Mouse (Mus musculus) ovary, postnatal 10 days (tissue): ENCODE results near the gene Hoxd12.

ENCODE experiments used
- DNase-seq: peaks from one replicate; pipeline ENCODE4 v3.0.0; 2022; ENCODE audit warnings: low spot score

Gene Hoxd12

DNA sequence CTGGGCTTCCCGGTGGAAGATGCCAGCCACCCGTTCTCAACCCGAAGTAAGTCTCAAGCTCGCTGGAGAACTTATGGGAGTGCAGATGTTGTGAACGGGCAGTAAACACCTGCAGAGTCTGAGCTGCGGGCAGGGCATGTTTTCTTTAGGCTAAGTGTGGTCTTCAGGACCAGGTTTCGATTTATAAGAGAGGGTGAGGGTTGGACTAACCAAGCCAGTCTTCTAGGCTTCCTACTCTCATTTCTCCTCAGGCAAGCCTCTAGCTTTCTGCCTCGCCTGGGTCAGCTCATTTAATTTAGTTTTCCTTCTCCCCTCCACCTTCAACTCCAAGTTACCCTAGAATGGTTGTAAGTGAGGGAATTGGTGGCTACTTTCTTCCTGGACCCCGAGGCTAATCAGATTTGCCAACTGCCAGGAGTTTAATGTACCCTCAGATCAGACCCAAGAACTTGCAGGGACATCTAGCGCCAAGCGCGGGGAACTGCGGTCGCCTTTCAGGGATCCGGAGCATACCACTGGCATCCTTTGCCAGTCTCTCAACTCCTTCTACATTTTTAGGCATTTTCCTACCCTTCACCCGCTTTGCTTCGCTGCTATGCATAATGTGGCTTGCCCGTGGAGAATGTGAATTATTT is 11.4 kb upstream of the Hoxd12 start:
- DNase-seq = no peak

DNA sequence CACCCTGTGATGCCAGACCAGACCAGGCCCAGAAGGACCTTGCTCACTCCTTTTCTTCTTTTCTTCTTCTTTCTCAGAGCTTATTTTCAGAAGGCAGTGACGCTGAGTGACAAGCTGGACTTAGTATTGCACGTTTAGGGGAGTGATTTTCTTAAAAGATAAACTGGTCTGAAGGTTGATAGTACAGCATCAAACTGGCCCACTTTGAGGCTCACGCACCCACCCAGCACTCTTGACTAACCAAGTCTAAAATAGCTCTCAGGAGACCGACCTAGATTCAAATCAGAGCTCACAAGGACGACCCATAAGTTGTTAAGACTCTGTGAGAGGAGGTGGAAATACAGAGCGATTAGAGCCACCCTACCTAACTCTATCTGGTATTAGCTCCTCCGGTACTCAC is 8.4 kb upstream of the Hoxd12 start:
- no peak for DNase-seq

DNA sequence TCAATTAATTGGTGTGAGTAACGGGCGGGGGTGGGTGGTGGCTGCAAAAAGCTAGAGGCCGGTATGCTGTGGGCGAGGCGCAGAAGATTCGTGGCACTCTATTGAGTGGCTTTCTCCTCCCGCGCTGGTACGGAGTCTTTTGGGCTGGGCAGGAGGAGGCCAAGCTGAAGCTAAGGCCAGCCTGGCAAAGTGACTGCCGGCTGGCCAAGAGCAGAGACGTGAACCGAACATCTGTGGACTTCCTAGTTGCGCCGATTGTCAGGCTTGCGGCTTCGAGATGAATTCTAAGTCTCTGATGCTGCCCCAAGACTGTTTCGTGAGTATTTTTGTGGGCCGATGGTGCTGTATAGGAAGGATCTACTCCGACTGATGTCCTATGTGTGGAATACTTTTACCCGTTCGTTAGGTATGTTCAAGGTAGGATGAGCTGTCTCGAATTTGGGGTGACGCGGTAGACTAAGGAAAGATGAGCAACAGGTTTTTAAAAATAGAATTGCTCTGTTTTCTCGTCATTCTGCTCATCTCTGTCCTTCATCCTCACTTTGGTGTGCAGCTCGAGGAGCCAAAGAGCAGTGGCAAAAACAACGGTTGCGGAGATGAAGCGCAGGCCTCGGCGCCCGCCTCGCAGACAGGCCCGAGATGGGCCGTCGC is 7.5 kb upstream of the Hoxd12 start:
- no peak for DNase-seq

DNA sequence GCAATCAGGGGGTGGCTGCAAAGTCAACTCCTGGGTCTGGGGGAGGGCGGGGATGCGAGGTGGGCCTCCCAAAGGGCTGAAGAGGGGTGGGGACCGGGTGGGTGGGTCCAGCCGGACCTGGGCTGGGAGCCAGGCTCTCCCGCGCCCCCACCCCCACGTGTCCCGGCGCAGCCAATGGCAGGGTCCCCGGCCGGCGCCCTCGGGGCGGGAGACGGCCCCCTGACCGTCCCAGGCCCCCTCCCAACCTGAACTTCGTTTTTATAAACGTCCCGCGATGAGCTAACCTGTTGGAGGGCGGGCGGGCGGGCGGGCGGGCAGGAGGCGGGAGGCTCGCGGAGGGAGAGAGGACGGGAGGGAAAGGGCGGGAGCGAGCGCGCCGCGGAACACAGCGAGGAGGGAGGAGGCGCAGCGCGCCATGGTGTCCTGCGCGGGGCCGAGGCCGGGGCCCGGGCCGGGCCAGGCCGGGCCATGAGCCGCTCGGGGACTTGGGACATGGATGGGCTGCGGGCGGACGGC is 6.9 kb upstream of the Hoxd12 start, which contains the start of gene Hoxd13:
Gene Hoxd13, plus strand, starts transcription at position 469 of the 516 bp plus-strand sequence.
- no peak for DNase-seq

DNA sequence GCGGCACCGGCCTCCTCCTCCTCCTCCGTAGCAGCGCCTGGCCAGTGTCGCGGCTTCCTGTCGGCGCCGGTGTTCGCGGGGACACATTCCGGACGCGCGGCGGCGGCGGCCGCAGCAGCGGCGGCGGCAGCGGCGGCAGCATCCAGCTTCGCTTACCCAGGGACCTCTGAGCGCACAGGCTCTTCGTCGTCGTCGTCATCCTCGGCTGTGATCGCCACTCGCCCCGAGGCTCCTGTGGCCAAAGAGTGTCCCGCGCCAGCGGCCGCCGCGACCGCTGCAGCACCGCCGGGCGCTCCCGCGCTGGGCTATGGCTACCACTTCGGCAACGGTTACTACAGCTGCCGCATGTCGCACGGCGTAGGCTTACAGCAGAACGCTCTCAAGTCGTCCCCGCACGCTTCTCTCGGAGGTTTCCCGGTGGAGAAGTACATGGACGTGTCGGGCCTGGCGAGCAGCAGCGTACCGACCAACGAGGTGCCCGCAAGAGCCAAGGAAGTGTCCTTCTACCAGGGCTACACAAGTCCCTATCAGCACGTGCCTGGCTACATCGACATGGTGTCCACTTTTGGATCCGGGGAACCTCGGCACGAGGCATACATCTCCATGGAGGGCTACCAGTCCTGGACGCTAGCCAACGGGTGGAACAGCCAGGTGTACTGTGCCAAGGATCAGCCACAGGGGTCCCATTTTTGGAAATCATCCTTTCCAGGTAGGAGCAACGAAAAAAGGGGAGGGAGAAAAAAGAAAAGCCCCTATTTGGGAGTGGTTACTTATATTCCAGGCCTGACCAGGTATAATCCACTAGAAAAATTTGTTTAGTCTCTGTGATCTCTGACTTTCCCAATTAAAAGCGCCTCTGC is 6.2 kb upstream of the Hoxd12 start:
- no peak for DNase-seq

DNA sequence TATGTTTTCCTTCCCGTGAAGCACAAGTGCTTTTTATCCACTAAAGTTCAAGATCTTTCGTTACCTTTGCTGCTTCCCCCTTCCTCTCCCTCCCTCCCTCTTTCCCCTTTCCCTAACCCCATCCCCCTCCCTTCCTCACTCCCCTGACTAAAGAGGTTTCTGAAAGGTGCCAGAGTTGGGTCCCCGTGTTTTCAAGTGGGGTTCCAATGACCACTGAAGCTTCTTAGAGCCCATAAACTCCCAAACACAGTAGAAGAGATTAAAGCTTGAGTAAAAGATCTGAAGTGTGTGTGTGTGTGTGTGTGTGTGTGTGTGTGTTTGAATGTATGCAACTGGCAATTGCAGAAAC is 5.6 kb upstream of the Hoxd12 start:
- DNase-seq = no peak

DNA sequence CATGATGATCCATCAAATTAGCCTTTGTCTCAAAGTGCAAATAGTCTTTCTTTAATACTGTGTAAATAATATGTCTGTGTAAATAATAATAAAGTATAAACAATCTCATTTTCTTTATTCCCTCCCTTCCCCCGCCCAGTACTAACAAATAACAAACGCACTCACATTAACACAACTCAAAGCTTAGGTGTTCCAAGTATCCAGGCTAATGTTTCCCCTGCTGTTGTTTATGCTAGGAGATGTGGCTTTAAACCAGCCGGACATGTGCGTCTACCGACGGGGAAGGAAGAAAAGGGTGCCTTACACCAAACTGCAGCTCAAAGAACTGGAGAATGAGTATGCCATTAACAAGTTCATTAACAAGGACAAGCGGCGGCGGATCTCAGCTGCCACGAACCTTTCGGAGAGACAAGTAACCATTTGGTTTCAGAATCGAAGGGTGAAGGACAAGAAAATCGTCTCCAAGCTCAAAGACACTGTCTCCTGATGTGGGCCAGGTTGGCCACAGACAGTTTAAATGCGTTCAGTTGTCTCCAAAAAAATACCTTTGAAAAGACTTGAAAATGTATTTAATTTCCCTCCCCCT is 5.1 kb upstream of the Hoxd12 start:
- DNase-seq = no peak

DNA sequence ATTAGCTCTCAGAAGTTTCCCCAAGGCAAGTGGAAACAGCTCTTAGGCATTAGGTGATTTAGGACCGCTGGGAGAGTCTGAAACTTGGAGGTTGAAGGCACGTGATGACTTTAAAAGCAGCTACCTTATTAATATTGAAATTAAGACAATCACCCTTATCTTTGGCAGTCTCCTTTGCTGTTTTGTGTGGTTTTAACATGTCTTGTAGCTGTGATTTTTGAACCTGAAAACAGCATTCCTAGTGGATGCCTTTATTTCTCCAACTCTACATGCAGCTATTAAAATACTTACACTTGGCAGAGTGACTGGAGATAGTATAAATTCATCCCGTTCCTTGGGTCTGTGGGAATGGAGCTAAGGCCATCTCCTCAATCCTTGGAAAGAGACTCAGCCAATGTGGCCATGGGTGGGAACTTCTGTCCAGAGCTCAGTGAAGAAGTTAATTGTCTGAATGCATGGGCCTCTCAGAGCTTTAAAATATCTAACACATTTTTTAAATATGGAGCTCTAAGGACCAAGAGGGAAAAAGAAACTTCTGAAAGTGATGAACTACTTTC is 4.1 kb upstream of the Hoxd12 start:
- no peak for DNase-seq

DNA sequence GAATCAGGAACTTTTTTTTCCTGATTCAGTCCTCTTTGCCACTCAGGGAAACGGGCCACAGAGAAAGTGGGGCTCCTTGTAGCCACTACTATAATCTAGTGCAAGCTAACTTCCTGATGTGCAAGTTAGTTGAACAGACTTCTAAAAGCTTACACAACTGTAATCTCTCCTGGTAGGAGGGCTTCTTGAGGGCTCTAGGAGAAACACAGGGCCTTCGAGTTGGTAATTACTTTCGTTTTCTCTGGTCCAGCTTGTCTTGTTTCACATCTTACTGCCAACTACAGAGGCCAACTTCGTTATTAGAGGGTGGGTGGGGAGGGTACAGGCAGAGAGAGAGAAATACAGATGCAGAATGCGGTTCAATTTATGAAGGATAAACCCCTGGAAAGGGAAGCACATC is 3.0 kb upstream of the Hoxd12 start:
- DNase-seq = no peak

DNA sequence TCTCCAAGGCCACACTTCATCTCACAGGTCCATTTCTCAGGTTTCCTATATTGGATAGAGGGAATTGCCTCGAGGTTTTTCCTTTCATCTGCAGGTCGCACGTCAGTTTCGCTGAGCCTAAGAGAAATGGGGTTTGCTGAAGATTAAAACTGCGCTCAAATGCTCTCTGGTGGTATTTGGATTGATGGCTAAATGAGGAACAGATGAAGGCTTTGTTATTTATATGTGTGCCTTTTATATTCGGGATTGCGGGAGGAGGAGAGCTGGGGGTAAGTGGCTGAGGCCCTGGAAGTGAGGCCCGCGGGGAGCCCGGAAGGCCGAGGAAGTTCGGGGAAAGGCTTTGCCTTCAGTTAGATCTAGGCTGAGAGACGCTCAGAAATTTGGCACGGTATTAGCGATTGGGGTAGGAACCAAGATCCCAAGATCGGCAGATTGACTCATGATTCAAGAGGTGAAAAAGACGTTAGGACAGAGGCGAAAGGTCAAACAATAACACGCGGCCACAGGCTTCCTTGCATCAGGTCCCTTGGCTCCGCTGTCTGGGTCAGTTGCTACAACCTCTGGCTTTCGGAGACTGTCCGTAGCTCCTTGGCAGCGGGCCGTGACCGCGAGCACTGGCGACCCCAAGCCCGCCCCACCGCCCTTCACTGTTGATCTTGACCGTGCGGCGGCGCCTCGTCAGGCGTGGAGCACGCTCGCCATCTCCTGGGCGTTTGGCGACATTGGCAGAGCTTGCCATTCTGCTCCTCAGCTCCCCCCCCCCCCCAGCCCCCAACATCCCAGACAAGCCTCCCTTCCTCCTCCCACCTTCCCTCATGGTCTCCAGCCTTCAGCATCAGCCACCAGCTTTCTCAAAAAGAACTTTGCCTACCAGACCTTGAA is 2.1 kb upstream of the Hoxd12 start:
- DNase-seq = no peak

DNA sequence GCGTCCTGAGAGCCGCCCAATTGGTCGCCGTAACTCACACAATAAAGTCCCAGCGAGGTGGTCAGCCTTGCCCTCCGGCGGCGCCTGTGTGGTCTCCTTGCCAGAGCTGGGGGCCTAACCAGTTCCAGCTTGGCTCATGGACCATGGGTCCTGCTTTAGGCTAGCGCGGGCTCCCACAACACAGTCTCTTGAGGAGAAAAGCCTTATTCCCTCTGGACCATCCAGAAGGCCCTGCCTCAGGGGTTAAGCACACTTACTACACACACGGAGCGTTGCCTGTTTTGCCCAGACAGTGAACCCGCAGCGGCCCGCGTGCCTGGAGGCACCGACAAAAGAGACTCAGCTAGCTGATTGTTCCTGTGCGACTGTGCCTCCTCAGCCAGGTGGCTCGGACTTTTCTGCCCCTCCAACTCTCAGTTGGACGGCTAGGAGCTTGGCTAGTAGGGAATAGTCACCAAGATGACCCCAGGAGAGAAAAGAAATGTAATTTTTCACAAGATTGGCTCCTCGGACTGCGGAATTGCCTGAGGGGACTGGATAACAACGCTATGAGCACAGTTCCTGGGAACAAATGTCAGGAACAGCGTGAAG is 883 bp upstream of the Hoxd12 start:
- DNase-seq = no peak

DNA sequence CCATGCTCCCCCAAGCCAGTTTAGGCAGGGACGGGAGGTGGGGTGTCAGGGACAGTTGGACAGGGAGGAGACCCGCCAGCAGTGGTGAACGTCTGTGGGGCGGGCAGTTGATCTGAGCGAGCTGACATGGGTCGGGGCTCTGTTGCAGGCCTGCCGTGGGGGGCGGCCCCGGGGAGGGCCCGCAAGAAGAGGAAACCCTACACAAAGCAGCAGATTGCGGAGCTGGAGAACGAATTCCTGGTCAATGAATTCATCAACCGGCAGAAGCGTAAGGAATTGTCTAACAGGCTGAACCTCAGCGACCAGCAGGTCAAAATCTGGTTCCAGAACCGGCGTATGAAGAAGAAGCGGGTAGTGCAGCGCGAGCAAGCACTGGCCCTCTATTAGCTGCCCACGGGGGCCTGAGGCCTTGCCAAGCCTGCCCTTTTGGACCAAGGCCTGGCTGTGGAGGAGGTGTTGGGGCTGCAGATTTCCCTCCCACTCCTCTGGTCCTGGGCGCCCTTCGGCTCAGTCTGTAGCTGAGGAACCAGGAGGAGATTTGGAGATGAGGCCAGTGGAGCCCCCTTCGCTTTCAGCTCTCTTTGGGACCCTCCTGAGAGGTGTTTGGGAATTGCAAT is 961 bp downstream of the Hoxd12 start:
- no peak for DNase-seq

DNA sequence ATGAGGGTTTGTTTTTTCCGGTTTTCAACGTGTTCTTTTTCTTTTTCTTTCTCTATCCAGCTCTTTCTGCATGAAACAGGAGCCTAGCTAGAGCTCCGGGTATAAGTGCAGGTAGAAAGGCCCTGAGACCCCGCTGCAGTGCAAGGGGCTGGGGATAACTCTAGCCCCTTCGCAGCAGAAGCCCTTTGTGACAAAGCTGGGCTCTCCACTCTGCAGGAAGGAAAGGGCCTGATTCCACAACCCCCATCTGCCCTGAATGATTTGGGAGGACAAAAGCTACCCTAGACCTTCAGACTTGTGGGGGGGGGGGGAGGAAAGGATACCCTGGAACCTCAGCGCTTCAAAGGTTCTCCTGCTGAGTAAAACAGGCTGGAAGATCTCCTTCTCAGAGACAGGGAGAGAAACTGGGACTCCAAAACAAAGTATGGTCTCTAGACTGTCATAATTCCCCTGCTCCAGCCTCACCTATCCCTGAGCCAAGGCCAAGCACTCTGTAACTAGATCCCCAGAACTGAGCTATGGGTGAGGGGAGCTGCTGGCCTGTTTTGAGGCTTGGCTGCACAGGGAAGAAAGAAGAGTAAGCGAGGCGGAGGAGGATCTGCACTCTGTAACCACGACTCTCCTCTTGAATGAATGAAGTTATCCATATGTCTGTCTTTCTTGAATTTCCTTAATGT is 1.7 kb downstream of the Hoxd12 start:
- DNase-seq = no peak

DNA sequence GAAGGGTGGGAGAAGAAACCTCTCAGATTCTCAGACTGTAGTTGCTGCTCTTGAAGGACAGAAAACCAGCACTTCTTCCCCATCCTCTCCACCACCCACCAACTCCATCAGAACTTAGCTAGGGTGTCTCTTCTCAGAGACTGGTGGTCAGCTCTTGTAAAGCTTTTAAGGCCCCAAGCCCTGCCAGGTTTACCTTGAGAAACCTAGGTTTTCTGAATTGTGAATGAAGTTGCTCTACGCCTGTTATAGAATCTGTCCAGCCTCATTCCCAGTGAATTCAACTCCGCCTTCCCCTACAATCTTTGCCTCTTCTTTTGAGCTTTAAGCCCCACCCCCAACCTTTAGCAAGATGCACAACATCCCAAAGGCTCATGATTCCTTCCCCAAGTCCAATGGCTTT is 2.3 kb downstream of the Hoxd12 start:
- no peak for DNase-seq

DNA sequence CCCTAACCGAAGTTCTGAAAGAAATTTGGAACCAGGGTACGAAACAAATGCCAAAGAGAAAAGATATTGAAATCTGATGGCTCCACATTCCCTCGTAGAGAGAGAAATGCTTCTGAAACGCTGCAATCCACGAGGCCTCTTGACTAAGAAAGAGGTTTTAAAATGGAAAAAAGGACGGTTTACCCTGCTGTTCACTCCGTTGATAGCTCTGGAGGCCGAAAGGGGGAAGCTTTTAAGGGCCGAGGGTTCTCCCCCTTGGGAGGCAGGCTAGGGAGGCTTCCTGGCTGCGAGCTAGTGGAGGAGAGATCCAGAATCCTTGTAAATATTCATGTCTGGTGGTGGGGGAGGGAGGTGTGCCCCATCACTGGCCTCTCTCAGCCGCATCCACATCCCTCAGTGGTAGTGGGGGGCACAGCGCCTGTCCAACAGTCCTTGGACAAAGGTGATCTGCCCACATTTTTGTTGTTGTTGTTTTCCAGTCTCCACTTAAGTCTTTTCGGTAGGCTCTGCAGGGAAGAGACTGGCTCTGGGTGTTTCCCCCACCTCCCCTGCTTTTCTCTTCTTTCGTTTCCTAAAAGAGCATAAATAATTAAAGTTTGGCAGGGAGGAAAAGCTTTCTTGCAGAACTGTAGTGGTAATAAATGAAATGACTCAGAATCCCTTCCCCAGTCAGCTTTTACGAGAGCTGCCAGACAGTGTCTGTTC is 4.2 kb downstream of the Hoxd12 start, which contains the start of gene Hoxd11:
Gene Hoxd11, plus strand, starts transcription at position 667 of the 705 bp plus-strand sequence.
- no peak for DNase-seq

DNA sequence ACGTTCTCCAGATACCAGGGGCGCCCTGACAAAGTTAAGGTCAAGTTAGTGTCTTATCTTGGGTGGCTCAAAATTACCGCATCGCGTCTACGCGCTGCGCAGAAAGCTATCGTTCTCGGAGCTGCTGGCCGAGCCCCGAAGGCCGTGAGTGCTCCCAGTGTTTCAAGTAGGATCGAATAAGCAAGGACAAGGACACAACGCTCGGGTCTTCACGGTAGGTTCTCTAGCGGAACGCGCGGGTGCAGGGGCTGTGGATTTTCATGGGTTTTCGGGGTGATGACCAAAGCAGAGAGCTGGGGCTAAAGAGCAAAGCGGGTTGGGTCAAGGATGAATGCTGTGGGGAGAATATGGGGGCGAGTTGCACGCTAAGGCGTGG is 4.8 kb downstream of the Hoxd12 start:
- no peak for DNase-seq

DNA sequence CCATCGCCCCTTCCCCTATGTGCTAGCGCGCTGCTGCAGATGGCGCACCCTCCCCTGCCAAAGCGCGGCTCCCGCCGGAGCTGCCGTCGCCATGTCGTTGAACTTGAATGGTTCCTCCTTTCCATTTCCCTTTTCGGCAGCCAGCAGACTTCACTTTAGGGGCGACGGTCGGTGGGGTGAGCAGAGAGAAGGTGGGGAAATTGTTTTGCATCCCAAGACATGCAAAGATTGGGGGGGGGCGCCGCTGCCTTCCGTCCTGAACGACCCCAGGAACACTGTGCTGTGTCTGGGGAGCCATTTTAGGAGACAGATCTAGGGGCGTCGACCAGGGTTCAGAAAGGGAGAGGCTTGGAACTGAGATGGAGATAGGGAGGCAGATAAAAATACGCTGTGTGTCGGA is 5.2 kb downstream of the Hoxd12 start:
- DNase-seq = no peak

DNA sequence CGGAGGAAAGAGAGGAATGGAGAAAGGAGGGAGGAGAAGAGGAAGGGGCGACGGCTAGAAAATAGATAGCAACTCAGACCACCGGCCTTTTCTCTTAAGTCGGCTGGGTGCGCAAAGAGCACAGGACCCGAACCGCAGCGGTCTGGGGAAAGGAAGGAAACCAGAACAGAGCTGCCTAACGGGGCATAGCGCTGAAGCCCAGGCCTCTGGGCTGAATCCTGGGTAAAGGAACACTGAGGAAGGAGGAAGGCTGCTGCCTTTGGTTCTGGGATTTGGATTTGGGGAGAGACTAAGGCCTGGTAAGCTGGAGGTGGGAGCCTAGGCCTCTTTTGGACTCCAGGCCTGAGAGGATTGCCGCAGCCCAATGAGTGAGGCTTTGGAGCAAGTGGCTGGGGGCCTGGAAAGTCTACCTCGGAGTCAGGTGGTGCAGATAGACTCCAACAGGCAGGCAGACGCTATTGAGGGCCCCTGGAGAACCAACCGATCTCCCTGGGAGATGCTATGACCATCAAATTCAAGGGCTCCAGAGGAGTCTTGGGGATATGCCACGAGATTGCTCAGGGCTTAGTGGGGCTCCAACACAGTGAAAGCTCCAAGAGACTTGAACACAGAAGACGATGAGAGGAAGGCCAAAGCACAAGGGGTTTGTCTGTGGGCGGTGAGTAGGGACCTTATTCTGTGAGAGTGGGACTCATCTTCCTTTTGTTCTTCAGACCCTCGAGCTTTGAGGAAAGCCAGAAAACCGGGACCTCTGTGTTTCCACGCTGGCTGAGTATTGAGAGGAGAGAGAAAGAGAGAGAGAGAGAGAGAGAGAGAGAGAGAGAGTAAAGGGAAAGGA is 6.0 kb downstream of the Hoxd12 start:
- DNase-seq = no peak
